Mouse (Mus musculus) right cerebral cortex, postnatal 4 days (tissue): ENCODE measurements around the gene Utrn.

ENCODE experiments used
- DNase-seq: peaks from one replicate; pipeline ENCODE4 v3.0.0-alpha.2; 2022

The Utrn gene

DNA sequence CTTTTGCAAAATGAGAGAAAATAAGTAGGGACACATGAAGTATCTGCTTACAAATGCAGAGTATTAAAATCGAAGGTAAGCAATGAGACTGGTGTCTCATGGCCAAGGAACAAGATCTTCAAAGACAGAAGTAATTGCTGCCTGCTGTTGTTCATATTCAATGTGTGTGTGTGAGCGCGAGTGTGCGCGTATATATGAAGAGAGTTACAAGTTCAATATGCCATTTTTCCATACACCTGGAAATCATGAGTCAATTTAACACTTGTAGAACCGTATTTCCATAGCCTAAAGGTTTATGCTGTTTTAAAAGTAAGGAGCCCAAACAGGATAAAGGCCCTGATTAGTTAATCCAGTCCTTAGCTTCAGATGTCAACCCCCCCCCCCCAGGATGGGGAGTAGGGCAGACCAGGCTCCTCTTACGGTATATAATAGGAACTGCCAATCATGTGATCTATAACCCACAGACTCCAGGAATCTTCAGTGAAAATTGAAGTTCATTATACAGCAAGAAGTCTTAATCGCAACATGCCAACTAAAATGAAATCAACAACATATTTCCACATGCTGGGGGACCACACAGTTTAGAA, 293.2 kb downstream of the Utrn start:
- no peak for DNase-seq

GRCm38 (mm10) chr10:12574760-12575159, 294.4 kb downstream of the Utrn start:
- DNase-seq: no peak

GRCm38 (mm10) chr10:12573601-12574000, 295.6 kb downstream of the Utrn start:
- DNase-seq: no peak

GRCm38 (mm10) chr10:12572759-12573158, 296.4 kb downstream of the Utrn start:
- DNase-seq: no peak

- DNase-seq: no peak
Observed at GRCm38 (mm10) chr10:12564425-12564824, 304.7 kb downstream of the Utrn start.

DNA sequence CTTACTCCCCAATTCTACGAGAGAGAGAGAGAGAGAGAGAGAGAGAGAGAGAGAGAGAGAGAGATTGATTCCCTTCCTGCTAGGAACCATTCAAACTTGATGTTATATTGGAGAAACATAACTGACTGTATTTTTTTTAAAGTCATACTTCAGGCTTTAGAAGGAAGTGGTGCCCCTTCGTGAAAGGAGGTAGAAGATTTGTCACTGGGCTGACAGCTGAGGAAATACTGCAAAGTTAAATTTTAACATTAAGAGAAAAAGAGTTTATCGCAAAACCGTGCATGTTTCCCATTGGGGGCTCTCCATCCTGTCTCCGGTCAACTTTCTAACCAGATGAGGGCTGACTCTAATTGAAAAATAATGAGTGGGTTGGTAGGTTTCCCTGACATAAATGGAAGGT, 310.4 kb downstream of the Utrn start:
- DNase-seq: no peak

GRCm38 (mm10) chr10:12554090-12554718, 315.0 kb downstream of the Utrn start:
- DNase-seq: no peak

- no peak for DNase-seq
Observed at GRCm38 (mm10) chr10:12552890-12553278, 316.3 kb downstream of the Utrn start.

DNA sequence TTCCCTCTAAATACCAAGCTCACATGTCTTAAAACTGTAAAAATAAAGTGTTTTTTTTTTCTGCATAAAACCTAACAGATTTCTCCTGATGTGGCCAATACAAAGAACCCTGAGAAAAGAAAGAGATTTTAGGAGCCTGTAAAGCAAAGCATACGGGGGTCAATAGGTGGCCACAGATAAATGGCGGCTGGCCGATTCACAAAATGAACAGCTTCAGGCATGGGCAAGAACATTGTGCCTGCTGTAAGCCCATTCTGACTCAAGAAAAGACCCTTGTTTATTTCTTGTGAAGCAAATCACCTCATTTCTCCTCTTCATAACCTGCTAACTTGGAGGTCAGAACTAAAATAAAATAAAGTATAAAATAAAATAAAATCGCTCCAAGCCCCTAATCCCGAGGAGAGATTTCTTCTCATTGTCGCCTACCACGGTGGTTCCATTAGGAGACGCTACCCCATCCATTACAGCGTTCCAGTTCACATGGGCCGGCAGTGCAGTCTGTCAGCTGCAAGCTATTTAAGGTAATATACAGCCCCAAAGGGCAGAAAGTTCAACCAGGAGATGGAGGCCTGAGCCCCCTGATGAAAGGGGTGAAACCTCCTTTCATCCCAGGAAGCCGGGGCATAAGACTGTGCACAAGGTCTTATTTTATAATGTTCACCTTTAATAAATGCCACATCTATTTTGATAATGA, 316.8 kb downstream of the Utrn start:
- no peak for DNase-seq

GRCm38 (mm10) chr10:12551735-12552134, 317.4 kb downstream of the Utrn start:
- no peak for DNase-seq

DNA sequence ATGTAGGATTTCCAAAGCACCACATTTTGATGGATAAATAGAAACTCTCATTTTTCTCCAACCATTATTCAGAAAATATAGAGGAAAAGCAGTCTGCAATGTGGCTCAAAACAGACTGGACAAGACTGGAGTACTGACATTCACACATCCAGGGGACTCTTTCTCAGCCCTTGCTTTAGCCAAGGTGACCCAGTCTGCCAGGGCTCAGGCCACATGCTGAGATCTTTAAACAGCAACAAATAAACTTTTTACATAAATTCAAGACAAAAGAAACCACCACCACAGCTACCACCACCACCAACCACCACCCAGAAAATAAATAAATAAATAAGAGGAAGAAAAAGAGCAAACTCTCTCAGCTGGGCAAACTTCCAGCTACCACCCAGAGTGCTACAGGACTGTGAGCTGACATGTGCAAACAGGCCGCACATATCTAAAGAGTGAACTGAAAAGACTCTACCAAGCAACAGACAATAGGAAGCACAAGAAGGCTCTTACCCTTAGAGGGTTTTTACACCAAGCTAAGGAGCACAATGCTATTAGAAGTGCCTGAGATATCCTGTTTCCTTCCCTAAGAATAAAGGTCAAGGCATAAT, 319.1 kb downstream of the Utrn start:
- DNase-seq: no peak

DNA sequence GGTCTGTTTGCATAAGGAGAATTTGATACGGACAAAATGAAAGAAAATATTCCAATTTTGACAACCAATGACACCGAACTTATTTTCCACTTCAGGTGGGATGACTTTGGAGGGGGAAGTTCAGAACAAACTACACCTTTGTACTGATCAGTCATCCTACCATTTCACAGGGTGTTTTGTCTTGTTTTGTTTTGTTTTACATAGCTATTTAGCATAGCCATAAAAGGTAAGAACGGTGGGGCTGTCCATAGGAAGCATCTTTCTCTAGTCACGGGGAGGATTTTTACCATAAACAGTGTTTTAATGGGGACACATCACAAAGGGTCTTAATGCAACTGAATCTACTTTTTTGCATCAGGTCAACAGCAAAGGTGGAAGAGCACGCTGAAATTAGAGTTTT, 319.9 kb downstream of the Utrn start:
- no peak for DNase-seq

- DNase-seq: peak; percentile 19
Observed at GRCm38 (mm10) chr10:12548616-12549084, 320.5 kb downstream of the Utrn start.

DNA sequence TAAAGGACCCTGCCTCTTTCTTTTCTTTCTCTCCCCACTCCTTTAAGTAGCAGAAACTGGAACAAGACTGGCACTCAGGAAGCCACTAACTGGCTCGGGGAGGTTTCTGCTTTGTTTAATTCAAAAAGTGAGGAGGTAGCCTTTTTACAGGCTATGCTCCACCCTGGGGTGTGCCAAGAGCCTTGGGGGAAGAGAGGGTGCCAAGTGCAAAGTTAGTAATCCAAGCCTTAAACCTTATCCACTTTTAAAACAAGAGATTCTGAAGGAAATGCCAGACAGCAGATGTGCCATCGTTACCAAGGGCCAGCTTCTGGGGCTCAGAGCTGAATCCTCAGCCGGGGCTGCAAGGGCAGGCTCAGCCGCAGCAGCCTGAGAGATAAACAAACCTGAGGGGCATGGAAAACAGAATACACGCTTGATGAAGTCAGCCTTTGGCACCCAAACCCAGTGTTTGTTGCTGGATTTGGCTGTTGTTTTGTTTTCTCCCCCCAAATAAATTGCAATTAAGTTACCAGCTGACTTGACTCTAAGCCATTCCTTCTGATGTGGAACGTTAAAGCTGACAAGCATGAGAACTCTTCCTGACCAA, 322.0 kb downstream of the Utrn start:
- DNase-seq: no peak

GRCm38 (mm10) chr10:12545440-12545839, 323.7 kb downstream of the Utrn start:
- no peak for DNase-seq

GRCm38 (mm10) chr10:12541757-12542156, 327.4 kb downstream of the Utrn start:
- no peak for DNase-seq

GRCm38 (mm10) chr10:12535272-12535671, 333.9 kb downstream of the Utrn start:
- no peak for DNase-seq

- DNase-seq: no peak
Observed at GRCm38 (mm10) chr10:12534801-12535200, 334.4 kb downstream of the Utrn start.

DNA sequence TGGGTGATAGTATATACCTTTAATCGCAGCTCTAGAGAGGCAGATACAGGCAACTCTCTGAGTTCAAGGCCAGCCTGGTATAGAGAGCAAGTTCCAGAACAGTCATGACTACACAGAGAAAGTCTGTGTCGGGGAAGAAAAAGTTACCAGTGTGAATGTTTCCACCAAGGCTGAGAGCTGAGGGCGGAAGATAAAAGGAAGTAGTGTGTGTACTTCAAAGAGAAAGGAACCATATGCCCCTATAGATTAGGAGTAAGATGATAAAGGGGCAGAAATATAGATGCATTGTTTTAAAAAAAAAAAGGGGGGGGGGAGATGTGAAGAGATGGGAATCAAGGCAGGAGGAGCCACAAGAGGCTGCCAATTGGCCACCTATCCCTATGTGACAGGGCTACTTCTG, 334.9 kb downstream of the Utrn start:
- no peak for DNase-seq

DNA sequence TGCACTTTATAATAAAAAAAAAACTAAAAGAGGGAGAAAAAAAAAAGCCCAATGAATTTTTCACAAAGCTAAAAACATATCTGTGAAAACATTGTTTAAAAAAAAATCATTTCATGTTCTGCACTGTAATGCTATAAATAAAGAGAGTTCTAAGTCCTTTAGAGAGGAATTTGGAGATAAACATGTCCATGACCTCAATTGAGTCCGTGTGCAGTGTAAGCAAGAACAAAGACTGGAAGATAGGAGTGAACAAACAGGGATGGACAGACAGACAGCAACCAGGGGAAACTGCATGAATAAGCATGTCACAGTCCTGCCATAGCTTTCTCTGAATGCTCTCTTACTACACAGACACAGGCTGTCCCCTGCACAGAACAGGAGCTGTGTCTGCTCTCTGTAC, 347.1 kb downstream of the Utrn start:
- no peak for DNase-seq

- no peak for DNase-seq
Observed at GRCm38 (mm10) chr10:12518162-12518561, 351.0 kb downstream of the Utrn start.

GRCm38 (mm10) chr10:12505568-12505967, 363.6 kb downstream of the Utrn start:
- DNase-seq: no peak

DNA sequence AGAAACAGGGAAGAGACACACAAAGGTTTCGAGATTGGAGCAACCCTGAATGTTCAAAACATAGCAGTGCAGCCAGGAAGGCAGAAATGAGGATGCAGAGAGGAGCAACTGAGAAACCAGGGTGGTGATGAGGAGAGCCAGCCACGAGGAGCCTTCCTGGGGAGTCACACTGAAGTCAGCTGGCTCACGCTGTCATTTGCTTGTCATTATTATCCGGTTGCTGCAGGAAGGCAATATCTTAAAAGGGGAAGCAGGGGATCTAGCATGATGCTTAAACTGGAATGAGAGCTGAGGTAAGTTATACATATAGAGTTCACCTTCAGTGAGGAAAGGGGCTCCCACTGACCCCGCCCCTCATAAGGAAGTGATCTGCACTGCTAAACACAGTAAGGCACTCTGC, 368.7 kb downstream of the Utrn start:
- DNase-seq: no peak

- DNase-seq: no peak
Observed at GRCm38 (mm10) chr10:12497555-12497954, 371.6 kb downstream of the Utrn start.
